Mouse (Mus musculus): ENCODE results near the gene Dhx35. TPM values are rescaled to one million over a fixed set of nuclear protein-coding genes. Genes with fewer than 3 reads are reported as not detected.

The Dhx35 gene
- polyA plus RNA-seq, 2 experiments from 2014 or later = 10.0 to 12.4 TPM

DNA sequence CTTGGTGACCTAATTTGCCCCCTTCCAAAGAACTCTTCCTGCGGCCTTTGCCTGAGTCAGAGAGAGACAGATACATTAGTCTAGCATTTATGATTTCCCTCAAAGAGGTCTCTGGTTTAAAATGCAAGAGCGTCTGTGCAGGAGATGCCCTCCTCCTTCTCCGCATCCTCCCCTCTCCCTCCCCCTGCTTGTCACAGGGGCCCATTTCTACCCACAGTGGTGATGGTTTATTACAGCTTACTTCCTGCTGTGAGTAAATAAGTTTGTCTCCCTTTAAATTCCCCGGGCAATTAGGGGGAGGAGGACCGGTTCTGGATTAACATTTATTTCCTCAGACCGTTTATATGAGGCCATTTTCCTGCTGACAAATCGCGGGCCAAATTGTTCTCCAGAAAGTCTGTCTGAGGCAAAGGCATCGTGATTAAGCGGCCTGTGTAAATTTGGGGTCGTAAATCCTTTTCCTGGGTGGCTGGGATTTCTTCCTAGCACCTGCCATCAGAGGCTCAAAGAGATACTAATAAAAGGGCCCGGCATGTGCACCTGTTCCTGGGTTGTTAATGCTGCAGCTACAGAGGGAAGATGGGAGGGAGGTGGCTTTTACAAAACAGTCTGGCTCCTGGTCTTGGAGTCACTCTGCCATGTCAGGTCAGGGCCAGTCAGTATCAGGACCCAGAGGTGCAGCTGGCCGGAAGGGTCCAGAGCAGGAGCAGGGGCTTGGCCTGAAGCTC, 104.0 kb downstream of the Dhx35 start:
- ATAC-seq = no peak

Other genes with a start within 250 kb of the Dhx35 start
- gene Slc32a1, start 184.0 kb upstream of the Dhx35 start, polyA plus RNA-seq (2017; shearing (Covaris generic)) = not detected
- gene Actr5, start 169.9 kb upstream of the Dhx35 start, polyA plus RNA-seq (2017; shearing (Covaris generic)) = 1 to 10 TPM; 3.1 to 3.2 TPM
- gene Ppp1r16b, start 129.4 kb upstream of the Dhx35 start, polyA plus RNA-seq (2017; shearing (Covaris generic)) = 100 to 1,000 TPM; 100 to 110 TPM
- under 1 TPM; 0.77 to 0.96 TPM for gene Fam83d, start 26.7 kb upstream of the Dhx35 start, polyA plus RNA-seq (2017; shearing (Covaris generic))